Comparison of ENCODE assay signal across 11 mouse cellular contexts in the genomic region with DNA sequence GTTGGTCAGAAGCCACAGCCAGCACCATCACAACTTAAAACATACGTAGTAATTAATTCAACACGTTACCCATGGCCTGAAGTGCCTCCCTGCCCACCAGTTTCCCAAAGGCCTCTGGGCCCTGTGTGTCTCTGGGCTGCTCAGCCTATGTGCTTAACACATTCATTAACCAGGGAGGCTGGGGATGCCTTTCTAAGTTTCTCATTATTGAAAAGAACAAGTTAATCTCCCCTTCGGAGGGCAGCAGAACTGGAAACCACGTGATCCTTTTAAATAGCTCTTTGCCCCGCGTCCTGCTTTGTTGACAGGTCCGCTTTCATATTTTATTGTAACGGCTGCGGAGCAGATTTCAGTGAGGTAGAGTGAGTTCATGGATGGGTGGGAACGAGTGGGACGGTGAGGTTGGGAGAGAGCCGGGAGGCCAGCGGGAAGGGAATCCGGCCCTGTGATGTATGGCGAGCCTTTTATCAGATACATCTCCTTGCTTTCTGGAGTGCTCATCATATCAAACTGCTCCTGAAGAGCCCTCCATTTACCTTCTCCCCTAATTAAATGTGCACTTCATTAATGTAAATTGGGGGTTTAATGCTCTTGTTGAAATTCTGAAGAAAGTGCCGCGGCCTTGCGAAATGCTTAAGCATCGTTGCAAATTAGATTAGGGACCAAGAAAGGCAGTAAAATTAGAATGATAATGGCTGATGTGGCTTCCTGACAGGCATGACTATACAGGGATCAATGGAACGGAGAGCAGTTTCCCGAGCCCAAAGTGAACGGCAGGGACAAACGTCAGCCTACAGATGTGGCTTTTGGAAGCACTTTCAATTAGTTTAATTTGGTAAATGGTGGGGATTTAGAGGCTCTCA.
DNase-seq lines count a peak whose midpoint lies in the region; ATAC-seq and TF ChIP-seq lines count a peak whose summit lies in the region.
"Had no signal": no experiment of that assay in that cellular context is flagged by ENCODE, and none has a peak within 500 bp of the region (broad histone marks: within the 10 kb centered on the region; RNA-seq: fewer than 3 reads in every experiment).

No protein-coding gene starts in this region.

- TF ChIP-seq CTCF in intestine, postnatal 0 days (IDR thresholded peaks at IDR 0.05; ENCODE audit: low read depth), result no peak
- no peak for TF ChIP-seq CTCF in midbrain, postnatal 0 days (IDR thresholded peaks at IDR 0.05)

- WGBS in intestine, embryonic 14.5 days, result 10% methylated on average over 23 of the region's 23 CpGs
- 11% methylated on average over 23 of the region's 23 CpGs for WGBS in intestine, postnatal 0 days
- WGBS in hindbrain, embryonic 15.5 days, result 3% methylated on average over 23 of the region's 23 CpGs
- 3% methylated on average over 23 of the region's 23 CpGs for WGBS in midbrain, postnatal 0 days

- H3K27me3 ChIP-seq in intestine, embryonic 14.5 days (replicated peaks; ENCODE audit: control insufficient read depth, insufficient read depth, low read length), result peaks cover 53% of the 10 kb centered on the region
- peaks cover 39% of the 10 kb centered on the region for H3K27me3 ChIP-seq in intestine, postnatal 0 days (replicated peaks; ENCODE audit: control insufficient read depth, insufficient read depth, low read length)
- H3K27me3 ChIP-seq in hindbrain, embryonic 15.5 days, result peaks cover 87% of the 10 kb centered on the region
- H3K27me3 ChIP-seq in midbrain, postnatal 0 days (ENCODE audit: insufficient read depth, low read length), result peaks cover 83% of the 10 kb centered on the region

- peak overlapping the region; percentile 36 for H3K4me2 ChIP-seq in intestine, embryonic 14.5 days (ENCODE audit: low read length)
- H3K4me2 ChIP-seq in intestine, postnatal 0 days (replicated peaks; ENCODE audit: low read depth), result no peak overlapping the region
- peak overlapping the region; percentile 23 for H3K4me2 ChIP-seq in hindbrain, embryonic 15.5 days
- peak overlapping the region; percentile 15; the same call in 1 of the 2 replicates for H3K4me2 ChIP-seq in midbrain, postnatal 0 days (ENCODE audit: low read depth, low read length, poor library complexity, severe bottlenecking)

- H3K27ac ChIP-seq in intestine, embryonic 14.5 days (ENCODE audit: low read depth), result no peak overlapping the region
- no peak overlapping the region for H3K27ac ChIP-seq in intestine, postnatal 0 days (ENCODE audit: low read depth, low read length)
- H3K27ac ChIP-seq in hindbrain, embryonic 15.5 days (replicated peaks), result no peak overlapping the region
- H3K27ac ChIP-seq in midbrain, postnatal 0 days (ENCODE audit: low read depth, low read length), result no peak overlapping the region

- H3K4me1 ChIP-seq in intestine, embryonic 14.5 days (replicated peaks; ENCODE audit: control insufficient read depth, insufficient read depth, low read length), result no peaks in the 10 kb centered on the region; the same call in 1 of the 2 replicates
- no peaks in the 10 kb centered on the region for H3K4me1 ChIP-seq in intestine, postnatal 0 days (replicated peaks; ENCODE audit: control insufficient read depth, insufficient read depth, low read length)
- peaks cover 8% of the 10 kb centered on the region for H3K4me1 ChIP-seq in hindbrain, embryonic 15.5 days (replicated peaks)
- H3K4me1 ChIP-seq in midbrain, postnatal 0 days (ENCODE audit: insufficient read depth, low read length), result no peaks in the 10 kb centered on the region

- no peak for ATAC-seq in intestine, embryonic 14.5 days (replicated peaks; ENCODE audit: low FRiP score, low TSS enrichment, low read depth)
- ATAC-seq in intestine, postnatal 0 days, result no peak
- no peak for ATAC-seq in hindbrain, embryonic 15.5 days (ENCODE audit: low FRiP score, low read depth)
- ATAC-seq in midbrain, postnatal 0 days (ENCODE audit: low FRiP score), result no peak
- no peak for ATAC-seq in cerebellum, adult (ENCODE audit: insufficient number of reproducible peaks, low FRiP score, low TSS enrichment)

- no peak for DNase-seq in intestine, embryonic 14.5 days (ENCODE audit: low spot score)
- DNase-seq in embryo, embryonic 10.5 days (ENCODE audit: low spot score), result peak; percentile 75
- DNase-seq in midbrain, postnatal 0 days (ENCODE audit: low spot score), result no peak
- DNase-seq in frontal cortex, adult 2 months (ENCODE audit: extremely low spot score in 1 of 2, low spot score in 1 of 2), result no peak
- no peak for DNase-seq in right cerebral cortex, postnatal 4 days
- DNase-seq: gastrocnemius, postnatal 25 days; right cerebral cortex, adult 18-20 months; thymus, postnatal 4 days had no signal

- no peaks in the 10 kb centered on the region for H3K9me3 ChIP-seq in intestine, embryonic 14.5 days (ENCODE audit: control insufficient read depth, low read length)
- no peaks in the 10 kb centered on the region for H3K9me3 ChIP-seq in intestine, postnatal 0 days (ENCODE audit: control insufficient read depth)
- no peaks in the 10 kb centered on the region for H3K9me3 ChIP-seq in hindbrain, embryonic 15.5 days
- no peaks in the 10 kb centered on the region for H3K9me3 ChIP-seq in midbrain, postnatal 0 days (ENCODE audit: low read length)

- peak overlapping the region; percentile 10; the same call in 1 of the 2 replicates for H3K4me3 ChIP-seq in intestine, embryonic 14.5 days (ENCODE audit: low read depth, low read length)
- no peak overlapping the region for H3K4me3 ChIP-seq in intestine, postnatal 0 days (ENCODE audit: low read depth, low read length)
- no peak overlapping the region for H3K4me3 ChIP-seq in hindbrain, embryonic 15.5 days
- 0 out of 2 replicates have a peak overlapping the region, but pooled peaks have one; percentile 2 for H3K4me3 ChIP-seq in midbrain, postnatal 0 days (ENCODE audit: low read depth, low read length)

- H3K36me3 ChIP-seq in intestine, embryonic 14.5 days (ENCODE audit: control insufficient read depth, insufficient read depth, low read length), result no peaks in the 10 kb centered on the region
- no peaks in the 10 kb centered on the region for H3K36me3 ChIP-seq in intestine, postnatal 0 days (ENCODE audit: control insufficient read depth, insufficient read depth)
- H3K36me3 ChIP-seq in hindbrain, embryonic 15.5 days, result no peaks in the 10 kb centered on the region
- H3K36me3 ChIP-seq in midbrain, postnatal 0 days (ENCODE audit: insufficient read depth, low read length), result no peaks in the 10 kb centered on the region

- no peak overlapping the region for H3K9ac ChIP-seq in intestine, embryonic 14.5 days (ENCODE audit: low read length)
- H3K9ac ChIP-seq in intestine, postnatal 0 days (ENCODE audit: low read depth, low read length), result no peak overlapping the region
- H3K9ac ChIP-seq in hindbrain, embryonic 15.5 days, result no peak overlapping the region
- no peak overlapping the region for H3K9ac ChIP-seq in midbrain, postnatal 0 days (replicated peaks; ENCODE audit: low read length, poor library complexity, severe bottlenecking)

Comparison
In these comparisons a context has a peak if more than half of its experiments do, and no peak if none do; other contexts are left out.
1. H3K4me3 ChIP-seq: peak in intestine, embryonic 14.5 days (single experiment) and midbrain, postnatal 0 days (single experiment); none in intestine, postnatal 0 days (single experiment) and hindbrain, embryonic 15.5 days (single experiment).